Comparison of ENCODE assay signal across 8 mouse cellular contexts in genomic region chr11:120065291-120065690, GRCm38 (mm10). TPM values are rescaled to one million over a fixed set of nuclear protein-coding genes. Genes with fewer than 3 reads are reported as not detected.
DNase-seq lines count a peak whose midpoint lies in the region; ATAC-seq and TF ChIP-seq lines count a peak whose summit lies in the region.

No protein-coding gene starts in this region.

- no peak overlapping the region for H3K4me3 ChIP-seq in bone marrow macrophage, adult 2 months (ENCODE audit: insufficient read depth, low read length)
- H3K4me3 ChIP-seq in gastrocnemius, adult 2 months: no peak overlapping the region
- no peak overlapping the region for H3K4me3 ChIP-seq in lung, embryonic 16.5 days (ENCODE audit: low read length)

- H3K27me3 ChIP-seq in lung, embryonic 16.5 days (ENCODE audit: control insufficient read depth, insufficient read depth, low read depth, low read length): no peaks in the 10 kb centered on the region

- no peak for TF ChIP-seq POLR2A in bone marrow macrophage, adult 2 months (IDR thresholded peaks at IDR 0.05; ENCODE audit: borderline replicate concordance, low read depth, low read length)

- no peak overlapping the region for H3K9ac ChIP-seq in lung, embryonic 16.5 days (ENCODE audit: low read length)

- 26% methylated on average over 10 of the region's 10 CpGs for WGBS in lung, embryonic 16.5 days

- no peak for ATAC-seq in CD4-positive, CD25-positive, alpha-beta regulatory T cell, adult 4 months
- ATAC-seq in lung, embryonic 16.5 days (ENCODE audit: low read depth): peak; percentile 57; the same call in 1 of the 2 replicates

- no peaks in the 10 kb centered on the region for H3K9me3 ChIP-seq in lung, embryonic 16.5 days (ENCODE audit: control insufficient read depth, low read length)

- peaks cover 15% of the 10 kb centered on the region for H3K4me1 ChIP-seq in bone marrow macrophage, adult 2 months (ENCODE audit: control insufficient read depth, insufficient read depth, low read length)
- H3K4me1 ChIP-seq in lung, embryonic 16.5 days (replicated peaks; ENCODE audit: control insufficient read depth, insufficient read depth, low read length): no peaks in the 10 kb centered on the region

- peak; percentile 57 for DNase-seq in CD4-positive, CD25-positive, alpha-beta regulatory T cell, adult 2 months (ENCODE audit: low read depth, low spot score)
- peak; percentile 44 for DNase-seq in 3134 (ENCODE audit: extremely low read depth, insufficient read length, low spot score)
- peak; percentile 75 for DNase-seq in gastrocnemius, adult 2 months
- DNase-seq in kidney, adult 11 months: peak; percentile 53
- peak; percentile 41 to 75 for DNase-seq in spleen, postnatal 10 days (ENCODE audit: low spot score in 2 of 2)

- peaks cover 14% of the 10 kb centered on the region for H3K36me3 ChIP-seq in lung, embryonic 16.5 days (ENCODE audit: control insufficient read depth, insufficient read depth, low read length)

- intact Hi-C loops in gastrocnemius, adult 2 months (cut with DNase I): loop anchor here (1.0 to 2.0 kb wide), 2 partner anchors 34 to 52 kb away; no protein-coding TSS in a partner anchor

- no peak overlapping the region for H3K4me2 ChIP-seq in lung, embryonic 16.5 days (ENCODE audit: low read depth, low read length)

- no peak overlapping the region for H3K27ac ChIP-seq in bone marrow macrophage, adult 2 months (ENCODE audit: insufficient read depth, low read depth, low read length)
- no peak overlapping the region for H3K27ac ChIP-seq in gastrocnemius, adult 2 months
- no peak overlapping the region for H3K27ac ChIP-seq in lung, embryonic 16.5 days (ENCODE audit: low read length)

- TF ChIP-seq CTCF in bone marrow macrophage, adult 2 months (IDR thresholded peaks at IDR 0.05; ENCODE audit: low read depth, low read length): peak; percentile 91
- peak; percentile 84 for TF ChIP-seq CTCF in gastrocnemius, adult 2 months (IDR thresholded peaks at IDR 0.05)

RNA-seq across cellular contexts. Expression of gene Aatk, which starts 18.3 kb away (rescaled TPM):
- polyA plus RNA-seq in CD4-positive, CD25-positive, alpha-beta regulatory T cell, adult 4 months (2017; shearing (Covaris generic)): not detected
- 9.5 and 9.9 TPM in 2 replicates for polyA plus RNA-seq in bone marrow macrophage, adult 2 months (2012; ENCODE audit: insufficient read depth, insufficient read length, missing spikeins)
- 1 to 10 TPM; 2.8 to 2.9 TPM for total RNA-seq in gastrocnemius, adult 2 months (2021)
- polyA plus RNA-seq in lung, embryonic 16.5 days (2015; fragmentation: Nextera tagmentation; extraction: Ambion mirVana): 2.0 and 2.2 TPM in 2 replicates

RNA-seq across cellular contexts. Expression of gene Cep131, which starts 21.3 kb away (rescaled TPM):
- polyA plus RNA-seq in CD4-positive, CD25-positive, alpha-beta regulatory T cell, adult 4 months (2017; shearing (Covaris generic)): under 1 TPM in 1 of 2 experiments, not detected in 1; 0.47 TPM
- 13.5 and 13.8 TPM in 2 replicates for polyA plus RNA-seq in bone marrow macrophage, adult 2 months (2012; ENCODE audit: insufficient read depth, insufficient read length, missing spikeins)
- total RNA-seq in gastrocnemius, adult 2 months (2021): 1 to 10 TPM; 5.3 to 9.5 TPM
- 15.3 and 16.4 TPM in 2 replicates for polyA plus RNA-seq in lung, embryonic 16.5 days (2015; fragmentation: Nextera tagmentation; extraction: Ambion mirVana)

RNA-seq across cellular contexts. Expression of gene Tepsin, which starts 33.2 kb away (rescaled TPM):
- 10 to 100 TPM in 1 of 2 experiments, 1 to 10 TPM in 1; 9.2 to 12.1 TPM for polyA plus RNA-seq in CD4-positive, CD25-positive, alpha-beta regulatory T cell, adult 4 months (2017; shearing (Covaris generic))
- 20.2 and 21.8 TPM in 2 replicates for polyA plus RNA-seq in bone marrow macrophage, adult 2 months (2012; ENCODE audit: insufficient read depth, insufficient read length, missing spikeins)
- total RNA-seq in gastrocnemius, adult 2 months (2021): 1 to 10 TPM; 4.5 to 5.5 TPM
- 17.8 and 18.2 TPM in 2 replicates for polyA plus RNA-seq in lung, embryonic 16.5 days (2015; fragmentation: Nextera tagmentation; extraction: Ambion mirVana)

RNA-seq across cellular contexts. Expression of gene Ndufaf8, which starts 33.4 kb away (rescaled TPM):
- polyA plus RNA-seq in CD4-positive, CD25-positive, alpha-beta regulatory T cell, adult 4 months (2017; shearing (Covaris generic)): 10 to 100 TPM; 77.9 to 85.0 TPM
- 21.1 and 37.7 TPM in 2 replicates for polyA plus RNA-seq in bone marrow macrophage, adult 2 months (2012; ENCODE audit: insufficient read depth, insufficient read length, missing spikeins)
- 10 to 100 TPM; 38.3 to 43.3 TPM for total RNA-seq in gastrocnemius, adult 2 months (2021)
- polyA plus RNA-seq in lung, embryonic 16.5 days (2015; fragmentation: Nextera tagmentation; extraction: Ambion mirVana): 64.7 and 78.3 TPM in 2 replicates
